Mouse (Mus musculus) E14TG2a.4 (cell line): ENCODE results near the gene Dusp15.

Experiments
- CTCF ChIP-seq: conservative IDR thresholded peaks from 2 replicates; pipeline ENCODE4 v1.5.1; 2014; ENCODE audit warnings: low read length
- POU5F1 ChIP-seq: IDR thresholded peaks from 2 replicates; pipeline ENCODE4 v1.6.1; 2014; ENCODE audit warnings: low read length, borderline replicate concordance

- no peak for TF ChIP-seq CTCF
- no peak for TF ChIP-seq POU5F1
These were observed 7.9 kb downstream of the Dusp15 start for GRCm38 (mm10) chr2:152943568-152943967.
